Mouse (Mus musculus) E14TG2a.4 (cell line): ENCODE measurements at regions not wholly inside any gene's neighbourhood (a gene's known extent, or its start where the extent isn't known, plus 50 kb on each side); places are given as distances from the start of the nearest gene placed in this dataset.
"Not testable (repeated sequence)": the region's sequence is repeated elsewhere in the genome, so short reads cannot be mapped to it uniquely, and the experiment has no call there.

Source experiments
- H3K27me3 ChIP-seq: 2 replicates; pipeline ENCODE4 v1.6.1; 2014; ENCODE audit warnings: low read length, control low read depth; ENCODE audit not compliant: insufficient read depth
- H3K36me3 ChIP-seq: 2 replicates; pipeline ENCODE4 v1.6.1; 2014; ENCODE audit warnings: low read length, control low read depth; ENCODE audit not compliant: insufficient read depth
- H3K4me1 ChIP-seq: replicated peaks from 2 replicates; pipeline ENCODE4 v1.6.1; 2014; ENCODE audit warnings: low read depth, low read length, control low read depth
- H3K4me3 ChIP-seq: replicated peaks from 2 replicates; pipeline ENCODE4 v1.5.1; 2014; ENCODE audit warnings: mild to moderate bottlenecking, low read length
- H3K9me3 ChIP-seq: 2 replicates; pipeline ENCODE4 v1.6.1; 2014; ENCODE audit warnings: low read length, control low read depth
- CTCF ChIP-seq: conservative IDR thresholded peaks from 2 replicates; pipeline ENCODE4 v1.5.1; 2014; ENCODE audit warnings: low read length
- NANOG ChIP-seq: IDR thresholded peaks from 2 replicates; pipeline ENCODE4 v1.6.1; 2014; ENCODE audit warnings: borderline replicate concordance, low read length, mixed read lengths
- POU5F1 ChIP-seq: IDR thresholded peaks from 2 replicates; pipeline ENCODE4 v1.6.1; 2014; ENCODE audit warnings: low read length, borderline replicate concordance

- H3K36me3 ChIP-seq: no peaks in the 10 kb centered on the region
- peaks cover 19% of the 10 kb centered on the region for H3K9me3 ChIP-seq
- H3K4me3 ChIP-seq: no peak overlapping the region
- TF ChIP-seq NANOG (no peak), CTCF (no peak), POU5F1 (no peak)
- H3K4me1 ChIP-seq: no peaks in the 10 kb centered on the region
- 0 out of 2 replicates have a peak, but pooled peaks cover 5% of the 10 kb centered on the region for H3K27me3 ChIP-seq
These were observed 93.7 kb upstream of the Spata13 start for GRCm38 (mm10) chr14:60540111-60540510.

GRCm38 (mm10) chr14:60541596-60541995 is 92.2 kb upstream of the Spata13 start:
- Histone ChIP-seq H3K4me3 (no peak overlapping the region), H3K27me3 (0 out of 2 replicates have a peak, but pooled peaks cover 5% of the 10 kb centered on the region), H3K36me3 (no peaks in the 10 kb centered on the region), H3K4me1 (no peaks in the 10 kb centered on the region), H3K9me3 (peaks cover 19% of the 10 kb centered on the region)
- TF ChIP-seq NANOG (no peak), CTCF (no peak), POU5F1 (no peak)

- H3K4me3 ChIP-seq: no peak overlapping the region
- 0 out of 2 replicates have a peak, but pooled peaks cover 1% of the 10 kb centered on the region for H3K27me3 ChIP-seq
- H3K36me3 ChIP-seq: no peaks in the 10 kb centered on the region
- peaks cover 15% of the 10 kb centered on the region for H3K9me3 ChIP-seq
- H3K4me1 ChIP-seq: no peaks in the 10 kb centered on the region
- no peak for TF ChIP-seq NANOG
- no peak for TF ChIP-seq CTCF
- TF ChIP-seq POU5F1: no peak
These were observed 89.0 kb upstream of the Spata13 start for GRCm38 (mm10) chr14:60544767-60545166.

- peak overlapping the region; percentile 24; the same call in 1 of the 2 replicates for H3K4me3 ChIP-seq
- no peaks in the 10 kb centered on the region for H3K27me3 ChIP-seq
- no peak for TF ChIP-seq POU5F1
- no peak for TF ChIP-seq CTCF
- TF ChIP-seq NANOG: no peak
- H3K36me3 ChIP-seq: no peaks in the 10 kb centered on the region
- H3K9me3 ChIP-seq: no peaks in the 10 kb centered on the region
- peaks cover 19% of the 10 kb centered on the region for H3K4me1 ChIP-seq
These were observed 79.5 kb upstream of the Spata13 start for GRCm38 (mm10) chr14:60554222-60554740.

GRCm38 (mm10) chr14:60556541-60556940 is 77.3 kb upstream of the Spata13 start:
- Histone ChIP-seq H3K36me3 (no peaks in the 10 kb centered on the region), H3K4me3 (no peak overlapping the region), H3K4me1 (peaks cover 22% of the 10 kb centered on the region), H3K27me3 (no peaks in the 10 kb centered on the region), H3K9me3 (no peaks in the 10 kb centered on the region)
- TF ChIP-seq NANOG (no peak), POU5F1 (no peak), CTCF (no peak)

DNA sequence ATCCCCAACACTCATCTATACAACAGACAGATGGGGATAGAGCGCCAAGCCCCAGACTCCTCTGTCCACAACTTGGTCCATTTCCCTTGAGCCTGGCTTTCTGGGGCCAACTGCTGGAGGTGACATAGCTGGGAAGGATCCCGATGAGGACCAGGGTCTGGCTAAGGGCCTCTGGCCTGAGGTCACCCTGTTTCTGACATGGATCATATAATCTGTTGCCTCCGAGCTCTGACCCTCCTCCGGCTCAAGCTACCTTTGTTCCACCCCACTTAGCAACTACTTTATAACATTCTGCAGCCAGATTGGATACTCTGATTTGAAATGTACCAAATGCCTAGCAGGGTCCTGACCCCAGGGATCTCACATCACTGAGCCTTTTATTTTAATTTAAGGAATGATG is 76.8 kb upstream of the Spata13 start:
- H3K27me3 ChIP-seq: no peaks in the 10 kb centered on the region
- H3K36me3 ChIP-seq: no peaks in the 10 kb centered on the region
- no peak overlapping the region for H3K4me3 ChIP-seq
- TF ChIP-seq POU5F1 (no peak), CTCF (no peak), NANOG (no peak)
- peaks cover 22% of the 10 kb centered on the region for H3K4me1 ChIP-seq
- no peaks in the 10 kb centered on the region for H3K9me3 ChIP-seq

GRCm38 (mm10) chr14:60559376-60559775 is 74.4 kb upstream of the Spata13 start:
- Histone ChIP-seq H3K36me3 (no peaks in the 10 kb centered on the region), H3K4me1 (peaks cover 11% of the 10 kb centered on the region), H3K4me3 (no peak overlapping the region), H3K27me3 (no peaks in the 10 kb centered on the region), H3K9me3 (peaks cover 14% of the 10 kb centered on the region)
- TF ChIP-seq NANOG: no peak
- TF ChIP-seq CTCF: no peak
- no peak for TF ChIP-seq POU5F1

GRCm38 (mm10) chr14:60559826-60560529 is 73.8 kb upstream of the Spata13 start:
- H3K36me3 ChIP-seq: no peaks in the 10 kb centered on the region
- peaks cover 5% of the 10 kb centered on the region for H3K4me1 ChIP-seq
- H3K9me3 ChIP-seq: peaks cover 14% of the 10 kb centered on the region
- H3K4me3 ChIP-seq: no peak overlapping the region
- no peaks in the 10 kb centered on the region for H3K27me3 ChIP-seq
- peak; percentile 27 for TF ChIP-seq CTCF
- TF ChIP-seq POU5F1: no peak
- no peak for TF ChIP-seq NANOG

DNA sequence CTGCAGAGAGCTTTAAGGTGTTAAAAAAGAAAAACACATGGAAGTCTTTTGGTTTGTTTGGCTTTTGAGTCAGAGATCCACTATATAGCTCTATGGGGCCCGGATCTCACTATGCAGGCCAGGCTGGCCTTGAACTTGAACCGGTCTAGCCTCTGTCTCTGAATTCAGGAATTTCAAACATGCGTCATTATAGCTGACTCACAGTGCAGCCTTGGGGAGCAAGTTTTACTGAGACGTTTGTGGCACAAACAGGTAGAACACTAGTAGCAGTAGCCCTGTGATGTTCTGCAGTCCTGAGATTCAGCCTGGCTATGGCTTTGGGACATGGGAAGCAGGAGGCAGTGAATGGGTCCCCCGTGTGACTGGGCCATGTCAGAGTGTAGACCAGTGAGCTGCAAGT is 57.5 kb upstream of the Spata13 start:
- H3K9me3 ChIP-seq: peaks cover 8% of the 10 kb centered on the region
- no peaks in the 10 kb centered on the region for H3K36me3 ChIP-seq
- no peaks in the 10 kb centered on the region for H3K27me3 ChIP-seq
- peaks cover 9% of the 10 kb centered on the region for H3K4me1 ChIP-seq
- TF ChIP-seq NANOG: no peak
- no peak for TF ChIP-seq CTCF
- no peak for TF ChIP-seq POU5F1
- H3K4me3 ChIP-seq: no peak overlapping the region

GRCm38 (mm10) chr14:60580131-60580530 is 53.7 kb upstream of the Spata13 start:
- H3K27me3 ChIP-seq, H3K36me3 ChIP-seq, H3K9me3 ChIP-seq, H3K4me3 ChIP-seq, H3K4me1 ChIP-seq: not testable (repeated sequence)
